Comparison of ENCODE assay signal across 15 mouse cellular contexts in genomic region chrX:15913795-15914500, GRCm38 (mm10).
A peak's percentile ranks its signal among the peaks of the same experiment; 100 is the strongest.
DNase-seq lines count a peak whose midpoint lies in the region; ATAC-seq lines count a peak whose summit lies in the region.
"Had no signal": no experiment of that assay in that cellular context is flagged by ENCODE, and none has a peak within 500 bp of the region (broad histone marks: within the 10 kb centered on the region; RNA-seq: fewer than 3 reads in every experiment).

No protein-coding gene starts in this region.

- intact Hi-C loops in heart, postnatal 25 days (cut with DNase I) = no loop called here

- WGBS in heart, embryonic 16.5 days = 76% methylated on average over 1 of the region's 1 CpGs
- 67% methylated on average over 1 of the region's 1 CpGs for whole genome bisulfite sequencing in midbrain, embryonic 11.5 days
- WGBS in midbrain, embryonic 10.5 days = 71% methylated on average over 1 of the region's 1 CpGs
- 74% methylated on average over 1 of the region's 1 CpGs for WGBS in hindbrain, embryonic 13.5 days

- no peak for DNase-seq in heart, postnatal 25 days (ENCODE audit: low spot score)
- DNase-seq in midbrain, embryonic 11.5 days (ENCODE audit: low spot score, missing footprints) = no peak
- DNase-seq in midbrain, embryonic 10.5 days (ENCODE audit: low spot score) = no peak
- DNase-seq in skeletal muscle tissue, adult 2 months (ENCODE audit: low read depth, low spot score) = peak; percentile 3
- DNase-seq in kidney, postnatal 4 days = no peak
- DNase-seq in heart, postnatal 4 days = no peak
- DNase-seq: adrenal gland, adult 2 months; B cell, adult 2 months; cerebellum, adult 2 months; kidney, postnatal 36 days; liver had no signal

- peak; percentile 32; the same call in 1 of the 2 replicates for ATAC-seq in heart, embryonic 16.5 days (replicated peaks; ENCODE audit: extremely low read depth, insufficient read depth, low FRiP score)
- ATAC-seq in midbrain, embryonic 11.5 days (ENCODE audit: low FRiP score) = peak; percentile 59; the same call in 1 of the 2 replicates
- ATAC-seq in hindbrain, embryonic 13.5 days (ENCODE audit: low FRiP score) = peak; percentile 81; the same call in 1 of the 2 replicates

- no peaks in the 10 kb centered on the region for H3K27me3 ChIP-seq in heart, embryonic 16.5 days (ENCODE audit: control insufficient read depth, insufficient read depth, low read length)
- no peaks in the 10 kb centered on the region for H3K27me3 ChIP-seq in midbrain, embryonic 11.5 days (ENCODE audit: control insufficient read depth, insufficient read depth, low read length)
- no peaks in the 10 kb centered on the region for H3K27me3 ChIP-seq in midbrain, embryonic 10.5 days (ENCODE audit: low read depth, poor library complexity, severe bottlenecking)
- H3K27me3 ChIP-seq in hindbrain, embryonic 13.5 days = no peaks in the 10 kb centered on the region

- no peaks in the 10 kb centered on the region for H3K4me1 ChIP-seq in heart, embryonic 16.5 days (ENCODE audit: control insufficient read depth, insufficient read depth, low read length)
- H3K4me1 ChIP-seq in midbrain, embryonic 11.5 days (ENCODE audit: control insufficient read depth, insufficient read depth, low read length) = no peaks in the 10 kb centered on the region
- H3K4me1 ChIP-seq in midbrain, embryonic 10.5 days = no peaks in the 10 kb centered on the region
- no peaks in the 10 kb centered on the region for H3K4me1 ChIP-seq in hindbrain, embryonic 13.5 days (replicated peaks)

- no peaks in the 10 kb centered on the region for H3K9me3 ChIP-seq in heart, embryonic 16.5 days (replicated peaks; ENCODE audit: control insufficient read depth, low read length)
- no peaks in the 10 kb centered on the region for H3K9me3 ChIP-seq in midbrain, embryonic 11.5 days (ENCODE audit: control insufficient read depth, low read length)
- H3K9me3 ChIP-seq in midbrain, embryonic 10.5 days (replicated peaks) = no peaks in the 10 kb centered on the region
- no peaks in the 10 kb centered on the region for H3K9me3 ChIP-seq in hindbrain, embryonic 13.5 days

- no peak overlapping the region for H3K9ac ChIP-seq in heart, embryonic 16.5 days (ENCODE audit: low read length)
- H3K9ac ChIP-seq in midbrain, embryonic 11.5 days (ENCODE audit: low read length) = no peak overlapping the region
- no peak overlapping the region for H3K9ac ChIP-seq in hindbrain, embryonic 13.5 days

- no peak overlapping the region for H3K4me2 ChIP-seq in heart, embryonic 16.5 days (ENCODE audit: low read depth, low read length)
- H3K4me2 ChIP-seq in midbrain, embryonic 11.5 days = no peak overlapping the region
- no peak overlapping the region for H3K4me2 ChIP-seq in hindbrain, embryonic 13.5 days

- H3K36me3 ChIP-seq in heart, embryonic 16.5 days (ENCODE audit: control insufficient read depth, insufficient read depth) = no peaks in the 10 kb centered on the region
- no peaks in the 10 kb centered on the region for H3K36me3 ChIP-seq in midbrain, embryonic 11.5 days (ENCODE audit: control insufficient read depth, insufficient read depth, low read length)
- no peaks in the 10 kb centered on the region for H3K36me3 ChIP-seq in midbrain, embryonic 10.5 days
- H3K36me3 ChIP-seq in hindbrain, embryonic 13.5 days = no peaks in the 10 kb centered on the region

- no peak overlapping the region for H3K4me3 ChIP-seq in heart, embryonic 16.5 days (ENCODE audit: low read length)
- H3K4me3 ChIP-seq in midbrain, embryonic 11.5 days (ENCODE audit: low read depth, low read length) = no peak overlapping the region
- no peak overlapping the region for H3K4me3 ChIP-seq in midbrain, embryonic 10.5 days
- no peak overlapping the region for H3K4me3 ChIP-seq in hindbrain, embryonic 13.5 days
- H3K4me3 ChIP-seq: erythroblast, embryonic 14.5 days had no signal

- H3K27ac ChIP-seq in heart, embryonic 16.5 days (ENCODE audit: low read length) = no peak overlapping the region
- no peak overlapping the region for H3K27ac ChIP-seq in midbrain, embryonic 11.5 days (ENCODE audit: low read depth, low read length)
- H3K27ac ChIP-seq in midbrain, embryonic 10.5 days (replicated peaks) = no peak overlapping the region
- peak overlapping the region; percentile 30; the same call in 1 of the 2 replicates for H3K27ac ChIP-seq in hindbrain, embryonic 13.5 days
- H3K27ac ChIP-seq: macrophage had no signal
